Mouse (Mus musculus) adrenal gland, postnatal 14 days (tissue): Measurements from ENCODE around the gene Acer2. TPM values are rescaled to one million over a fixed set of nuclear protein-coding genes. Genes with fewer than 3 reads are reported as not detected.

Experiments
- DNase-seq: peaks from one replicate; pipeline ENCODE4 v3.0.0; 2021; ENCODE audit warnings: mixed read lengths
- total RNA-seq: library from RNA; stranded (reverse); gene quantifications from 2 replicates; pipeline ENCODE4 v1.2.3, GENCODE M21; 2021

Gene Acer2
- total RNA-seq, 1 experiment from 2014 or later = 40.3 TPM

DNA sequence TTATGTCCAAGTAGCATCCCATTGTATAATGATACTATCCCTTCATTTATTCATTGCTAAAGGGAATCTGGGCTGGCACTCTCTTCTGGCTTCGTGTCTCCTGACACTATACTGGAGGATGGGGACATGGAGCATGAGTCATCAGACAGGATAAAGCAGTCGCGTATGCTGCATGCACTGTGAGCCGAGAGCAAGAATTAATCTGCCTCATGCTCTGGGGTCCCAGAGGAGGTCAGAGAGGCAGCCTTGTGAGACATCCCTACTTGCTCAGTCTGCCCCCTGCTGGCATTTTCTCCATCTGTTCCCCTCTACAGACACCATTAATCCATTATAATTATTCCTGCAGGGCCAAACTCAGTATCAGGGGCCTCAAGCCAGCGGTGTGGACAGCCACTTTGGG is 79.3 kb downstream of the Acer2 start:
- DNase-seq = peak; percentile 11

GRCm38 (mm10) chr4:86955448-86955847 is 81.3 kb downstream of the Acer2 start:
- DNase-seq = no peak

DNA sequence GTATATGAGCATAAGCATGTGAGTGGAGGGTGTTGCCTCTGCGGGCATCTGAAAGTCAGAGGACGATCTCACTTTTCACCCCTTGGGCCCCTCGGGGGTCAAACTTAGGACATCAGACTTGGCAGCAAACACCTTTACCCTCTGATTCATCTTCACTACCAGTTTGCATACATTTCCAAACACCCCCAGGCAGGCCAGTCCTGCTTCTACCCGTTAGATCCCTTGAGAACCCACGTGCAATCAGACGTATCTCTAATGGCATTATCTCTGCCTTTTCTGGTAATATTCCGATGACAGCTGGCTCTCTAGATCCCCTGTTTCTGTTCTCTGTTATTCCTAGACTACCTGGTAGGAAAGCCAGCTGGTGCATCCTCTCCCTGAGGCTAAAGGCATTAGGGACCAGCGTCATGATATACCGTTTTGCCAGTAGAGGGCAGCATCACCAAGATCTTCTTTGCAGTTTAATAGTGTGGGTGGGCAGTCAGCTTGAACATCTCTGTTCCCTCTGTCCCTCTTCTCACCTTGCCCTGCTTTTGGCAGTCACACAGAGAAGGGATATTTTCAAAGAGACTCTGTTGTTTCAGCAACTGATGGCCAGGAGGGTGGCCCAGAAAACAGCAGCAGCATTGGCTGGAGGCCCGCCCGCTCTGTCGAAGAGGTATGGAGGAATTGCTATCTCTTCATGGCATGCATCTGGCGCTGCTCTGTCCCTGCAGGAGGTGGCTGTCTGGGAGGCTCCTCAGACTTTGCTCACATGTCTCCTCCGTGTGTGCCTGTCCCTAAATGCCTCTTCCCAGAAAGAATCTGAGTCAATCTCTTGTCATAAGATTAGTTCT is 83.6 kb downstream of the Acer2 start:
- peak; percentile 72 for DNase-seq

DNA sequence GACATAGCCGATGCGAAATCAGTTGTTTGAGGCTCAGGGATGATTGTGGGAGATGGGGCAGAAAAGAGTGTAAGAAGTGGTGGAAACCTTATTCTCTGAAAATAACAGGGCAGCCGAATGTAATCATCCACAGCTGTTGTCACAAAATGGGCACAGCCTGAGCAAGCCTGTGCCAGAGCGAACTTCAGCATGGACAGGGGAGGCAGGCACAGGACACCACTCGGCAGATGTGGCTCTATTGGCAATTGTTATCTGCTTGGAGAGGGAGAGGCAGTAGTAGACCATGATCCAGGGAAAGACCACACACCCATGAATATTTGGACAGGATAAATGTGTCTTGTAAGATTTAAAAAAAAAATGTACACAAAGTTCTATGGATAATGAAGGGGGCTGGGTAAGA is 103.1 kb downstream of the Acer2 start:
- DNase-seq = no peak

Other genes starting within 250 kb of the Acer2 start
- 257 and 311 TPM in 2 replicates for gene Plin2, start 204.3 kb upstream of the Acer2 start, total RNA-seq
- 38.8 and 49.0 TPM in 2 replicates for gene Dennd4c, start 125.8 kb upstream of the Acer2 start, total RNA-seq
- gene Rps6, start 17.0 kb upstream of the Acer2 start, total RNA-seq = 834 and 975 TPM in 2 replicates